Comparison of ENCODE assay signal across 9 mouse cellular contexts in genomic region chr5:51595644-51596043, GRCm38 (mm10). TPM values are rescaled to one million over a fixed set of nuclear protein-coding genes. Genes with fewer than 3 reads are reported as not detected.
DNase-seq lines count a peak whose midpoint lies in the region; ATAC-seq and TF ChIP-seq lines count a peak whose summit lies in the region.
"Had no signal": no experiment of that assay in that cellular context is flagged by ENCODE, and none has a peak within 500 bp of the region (broad histone marks: within the 10 kb centered on the region; RNA-seq: fewer than 3 reads in every experiment).

No protein-coding gene starts in this region.

- peaks cover 9% of the 10 kb centered on the region for H3K4me1 ChIP-seq in limb, embryonic 14.5 days (ENCODE audit: control insufficient read depth, insufficient read depth, low read length)
- peaks cover 8% of the 10 kb centered on the region for H3K4me1 ChIP-seq in limb, embryonic 10.5 days
- peaks cover 4% of the 10 kb centered on the region for H3K4me1 ChIP-seq in cerebellum, adult 2 months (ENCODE audit: control insufficient read depth, insufficient read depth, low read length)

- H3K36me3 ChIP-seq in limb, embryonic 14.5 days (ENCODE audit: control insufficient read depth, insufficient read depth, low read length) = no peaks in the 10 kb centered on the region
- H3K36me3 ChIP-seq in limb, embryonic 10.5 days = no peaks in the 10 kb centered on the region

- no peak overlapping the region for H3K4me2 ChIP-seq in limb, embryonic 14.5 days (replicated peaks; ENCODE audit: low read depth, low read length, severe bottlenecking)

- no peak for TF ChIP-seq POLR2A in limb, embryonic 14.5 days (IDR thresholded peaks at IDR 0.05; ENCODE audit: borderline replicate concordance, extremely low read depth, insufficient read depth, insufficient read length)
- no peak for TF ChIP-seq POLR2A in cerebellum, adult 2 months (IDR thresholded peaks at IDR 0.05; ENCODE audit: borderline replicate concordance, insufficient read depth, low read length)

- WGBS in limb, embryonic 14.5 days = 79% methylated on average over 9 of the region's 9 CpGs
- 91% methylated on average over 9 of the region's 9 CpGs for WGBS in limb, embryonic 10.5 days
- WGBS in cerebellum, adult 2 months = 16% methylated on average over 9 of the region's 9 CpGs

- H3K9ac ChIP-seq in limb, embryonic 14.5 days (ENCODE audit: low read depth, low read length, severe bottlenecking) = no peak overlapping the region

- intact Hi-C loops in left cerebral cortex, postnatal 25 days (cut with DNase I) = no loop called here

- TF ChIP-seq CTCF in cerebellum, adult 2 months (IDR thresholded peaks at IDR 0.05; ENCODE audit: borderline replicate concordance, insufficient read depth, low read depth, low read length) = no peak

- peak; percentile 37 for DNase-seq in limb, embryonic 14.5 days (ENCODE audit: low spot score)
- DNase-seq in limb, embryonic 10.5 days (ENCODE audit: low spot score) = no peak
- DNase-seq in cerebellum, adult 2 months = peak; percentile 35 to 60
- peak; percentile 97 for DNase-seq in gonadal fat pad, adult 2 months (ENCODE audit: low read depth)
- peak; percentile 21 for DNase-seq in ovary, postnatal 14 days (ENCODE audit: low spot score)
- DNase-seq in retina, embryonic 14.5 days (ENCODE audit: low spot score) = no peak
- no peak for DNase-seq in left cerebral cortex, postnatal 25 days (ENCODE audit: low spot score in 2 of 2)
- DNase-seq in spleen, postnatal 10 days (ENCODE audit: low spot score in 2 of 2) = no peak

- no peaks in the 10 kb centered on the region for H3K9me3 ChIP-seq in limb, embryonic 14.5 days (ENCODE audit: control insufficient read depth, low read length)
- H3K9me3 ChIP-seq in limb, embryonic 10.5 days (replicated peaks) = no peaks in the 10 kb centered on the region

- no peak overlapping the region for H3K4me3 ChIP-seq in limb, embryonic 14.5 days (replicated peaks; ENCODE audit: low read length)
- no peak overlapping the region for H3K4me3 ChIP-seq in limb, embryonic 10.5 days
- no peak overlapping the region for H3K4me3 ChIP-seq in cerebellum, adult 2 months (replicated peaks; ENCODE audit: insufficient read depth, low read depth, low read length)

- H3K27ac ChIP-seq in limb, embryonic 14.5 days (replicated peaks; ENCODE audit: low read depth, low read length) = no peak overlapping the region
- H3K27ac ChIP-seq in limb, embryonic 10.5 days = no peak overlapping the region
- H3K27ac ChIP-seq in cerebellum, adult 2 months (ENCODE audit: insufficient read depth, low read length) = no peak overlapping the region
- H3K27ac ChIP-seq: macrophage had no signal

- H3K27me3 ChIP-seq in limb, embryonic 14.5 days (ENCODE audit: control insufficient read depth, insufficient read depth, low read length) = no peaks in the 10 kb centered on the region
- H3K27me3 ChIP-seq in limb, embryonic 10.5 days (ENCODE audit: low read depth, poor library complexity, severe bottlenecking) = no peaks in the 10 kb centered on the region
- H3K27me3 ChIP-seq in cerebellum, adult 2 months (ENCODE audit: control insufficient read depth, insufficient read depth, low read length) = no peaks in the 10 kb centered on the region

- no peak for ATAC-seq in limb, embryonic 14.5 days (ENCODE audit: low FRiP score, low read depth)

RNA-seq across cellular contexts. Expression of gene Ppargc1a, which starts 28.1 kb away (rescaled TPM):
- polyA plus RNA-seq in limb, embryonic 14.5 days (2012; rRNA removed) = 1.8 and 2.0 TPM in 2 replicates
- polyA plus RNA-seq in limb, embryonic 14.5 days (2014; fragmentation: Nextera tagmentation; extraction: Ambion mirVana) = 2.9 and 3.8 TPM in 2 replicates
- 2.6 and 6.4 TPM in 2 replicates for polyA plus RNA-seq in limb, embryonic 10.5 days (2016; fragmentation: Nextera tagmentation; extraction: Ambion mirVana)
- polyA plus RNA-seq in cerebellum, adult 2 months (2012; rRNA removed) = 24.8 and 25.9 TPM in 2 replicates
- 2.0 and 2.2 TPM in 2 replicates for polyA plus RNA-seq in gonadal fat pad, adult 2 months (2012; rRNA removed)
- total RNA-seq in left cerebral cortex, postnatal 25 days (2021) = 10 to 100 TPM; 51.4 to 53.7 TPM

Comparison
In these comparisons a context has a peak if more than half of its experiments do, and no peak if none do; other contexts are left out.
1. DNase-seq: peak in limb, embryonic 14.5 days (single experiment), cerebellum, adult 2 months (2 of 2), gonadal fat pad, adult 2 months (single experiment) and ovary, postnatal 14 days (single experiment); none in limb, embryonic 10.5 days (single experiment), retina, embryonic 14.5 days (single experiment), left cerebral cortex, postnatal 25 days (0 of 2) and spleen, postnatal 10 days (0 of 2).